Mouse (Mus musculus): Measurements from ENCODE around the gene Sptbn4.

Gene Sptbn4

GRCm38 (mm10) chr7:27428002-27428401 is 19.5 kb downstream of the Sptbn4 start:
- DNase-seq: no peak

GRCm38 (mm10) chr7:27427387-27427786 is 20.1 kb downstream of the Sptbn4 start:
- no peak for DNase-seq

GRCm38 (mm10) chr7:27423556-27424326 is 23.7 kb downstream of the Sptbn4 start:
- DNase-seq: no peak

GRCm38 (mm10) chr7:27419101-27419500 is 28.4 kb downstream of the Sptbn4 start:
- no peak for DNase-seq

GRCm38 (mm10) chr7:27417151-27417550 is 30.3 kb downstream of the Sptbn4 start:
- DNase-seq: no peak

- DNase-seq: peak; percentile 80
Measured at GRCm38 (mm10) chr7:27408379-27409176, 38.9 kb downstream of the Sptbn4 start.

- DNase-seq: no peak
Measured at GRCm38 (mm10) chr7:27407816-27408215, 39.7 kb downstream of the Sptbn4 start.

- no peak for DNase-seq
Measured at GRCm38 (mm10) chr7:27406481-27406880, 41.0 kb downstream of the Sptbn4 start.

GRCm38 (mm10) chr7:27404203-27404942 is 43.1 kb downstream of the Sptbn4 start:
- peak; percentile 17 for DNase-seq

GRCm38 (mm10) chr7:27402675-27403074 is 44.8 kb downstream of the Sptbn4 start:
- DNase-seq: peak; percentile 74

GRCm38 (mm10) chr7:27400545-27400944 is 46.9 kb downstream of the Sptbn4 start:
- no peak for DNase-seq

GRCm38 (mm10) chr7:27397048-27397949 is 50.2 kb downstream of the Sptbn4 start:
- DNase-seq: peak; percentile 57

GRCm38 (mm10) chr7:27396184-27397047 is 51.1 kb downstream of the Sptbn4 start:
- peak; percentile 75 for DNase-seq

- no peak for DNase-seq
Measured at GRCm38 (mm10) chr7:27395521-27396183, 51.8 kb downstream of the Sptbn4 start.

GRCm38 (mm10) chr7:27391416-27391815 is 56.1 kb downstream of the Sptbn4 start:
- no peak for DNase-seq

- no peak for DNase-seq
Measured at GRCm38 (mm10) chr7:27389213-27389612, 58.3 kb downstream of the Sptbn4 start.

- DNase-seq: peak; percentile 87
Measured at GRCm38 (mm10) chr7:27384731-27385130, 62.8 kb downstream of the Sptbn4 start.

- no peak for DNase-seq
Measured at GRCm38 (mm10) chr7:27384134-27384533, 63.4 kb downstream of the Sptbn4 start.

- no peak for DNase-seq
Measured at GRCm38 (mm10) chr7:27383233-27383632, 64.3 kb downstream of the Sptbn4 start.

GRCm38 (mm10) chr7:27381560-27381959 is 65.9 kb downstream of the Sptbn4 start:
- DNase-seq: no peak

GRCm38 (mm10) chr7:27381009-27381408 is 66.5 kb downstream of the Sptbn4 start:
- DNase-seq: no peak
